Mouse (Mus musculus): ENCODE results near the gene Vps37d. TPM values are rescaled to one million over a fixed set of nuclear protein-coding genes. Genes with fewer than 3 reads are reported as not detected.

Gene Vps37d
- polyA plus RNA-seq (2014; fragmentation: Illumina TruSeq; extraction: RNeasy Lipid Tissue Mini Kit (QIAGEN cat#74804); ENCODE audit: low read depth, low replicate concordance), result not detected

GRCm38 (mm10) chr5:135077564-135078481 is at the start of gene Vps37d:
Gene Vps37d, minus strand, starts transcription at chr5:135078266.

GRCm38 (mm10) chr5:135089653-135090052 is 11.6 kb upstream of the Vps37d start, which contains the start of gene Mlxipl:
Gene Mlxipl, plus strand, starts transcription at chr5:135089890.

GRCm38 (mm10) chr5:135064909-135065446 is 13.1 kb downstream of the Vps37d start, which contains the start of gene Bud23:
Gene Bud23, minus strand, starts transcription at chr5:135064959.

DNA sequence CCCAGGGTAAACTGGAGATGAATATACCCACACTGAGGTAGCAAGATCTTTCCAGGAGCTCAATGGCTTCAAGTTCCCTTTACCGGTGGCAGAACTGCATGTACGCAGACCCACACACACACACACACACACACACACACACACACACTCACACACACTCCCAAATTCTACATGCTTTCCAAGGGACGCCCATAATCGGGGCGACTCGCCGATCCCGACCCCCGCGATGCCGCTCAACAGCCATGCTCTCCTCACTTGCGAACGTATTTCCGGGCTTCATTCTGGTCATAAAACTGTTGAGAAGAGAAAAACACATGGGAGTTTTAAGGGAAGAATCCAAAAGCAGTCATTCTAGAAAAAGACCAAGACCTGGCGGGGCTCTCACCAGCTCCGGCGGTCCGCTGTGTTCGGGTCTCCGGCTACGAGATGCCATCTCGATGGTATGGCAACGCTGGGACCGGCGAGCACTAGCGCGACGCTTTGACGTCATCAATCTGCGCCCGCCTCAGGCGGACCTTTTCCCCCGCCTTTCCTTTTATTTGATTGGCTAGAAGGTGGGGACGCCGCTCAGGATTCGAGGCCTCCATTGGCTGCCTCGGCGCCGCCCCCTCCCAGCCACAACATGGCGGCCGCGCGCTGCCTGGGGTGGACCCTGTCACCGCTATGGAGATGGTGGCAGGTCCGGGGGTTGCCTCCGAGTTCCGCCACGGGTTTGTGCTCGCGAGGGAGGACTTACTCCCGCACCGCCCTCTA is 14.3 kb downstream of the Vps37d start, which contains the start of gene Dnajc30:
Gene Dnajc30, plus strand, starts transcription at position 574 of the 753 bp plus-strand sequence.

GRCm38 (mm10) chr5:135023344-135024173 is 54.5 kb downstream of the Vps37d start, which contains the start of gene Stx1a:
Gene Stx1a, plus strand, starts transcription at chr5:135023482.

Other genes with a start within 250 kb of the Vps37d start
- gene Tmem270, start 171.5 kb downstream of the Vps37d start, polyA plus RNA-seq (2014; fragmentation: Illumina TruSeq; extraction: RNeasy Lipid Tissue Mini Kit (QIAGEN cat#74804); ENCODE audit: low read depth, low replicate concordance), result 0.52 TPM
- 3.1 TPM for gene Cldn13, start 162.7 kb downstream of the Vps37d start, polyA plus RNA-seq (2014; fragmentation: Illumina TruSeq; extraction: RNeasy Lipid Tissue Mini Kit (QIAGEN cat#74804); ENCODE audit: low read depth, low replicate concordance)
- 4.6 TPM for gene Mettl27, start 145.9 kb downstream of the Vps37d start, polyA plus RNA-seq (2014; fragmentation: Illumina TruSeq; extraction: RNeasy Lipid Tissue Mini Kit (QIAGEN cat#74804); ENCODE audit: low read depth, low replicate concordance)
- not detected for gene Cldn4, start 131.3 kb downstream of the Vps37d start, polyA plus RNA-seq (2014; fragmentation: Illumina TruSeq; extraction: RNeasy Lipid Tissue Mini Kit (QIAGEN cat#74804); ENCODE audit: low read depth, low replicate concordance)
- not detected for gene Cldn3, start 92.1 kb downstream of the Vps37d start, polyA plus RNA-seq (2014; fragmentation: Illumina TruSeq; extraction: RNeasy Lipid Tissue Mini Kit (QIAGEN cat#74804); ENCODE audit: low read depth, low replicate concordance)
- gene Abhd11, start 69.1 kb downstream of the Vps37d start, polyA plus RNA-seq (2014; fragmentation: Illumina TruSeq; extraction: RNeasy Lipid Tissue Mini Kit (QIAGEN cat#74804); ENCODE audit: low read depth, low replicate concordance), result 7.4 TPM
- not detected for gene Stx1a, start 54.8 kb downstream of the Vps37d start, polyA plus RNA-seq (2014; fragmentation: Illumina TruSeq; extraction: RNeasy Lipid Tissue Mini Kit (QIAGEN cat#74804); ENCODE audit: low read depth, low replicate concordance)
- 10.2 TPM for gene Dnajc30, start 14.1 kb downstream of the Vps37d start, polyA plus RNA-seq (2014; fragmentation: Illumina TruSeq; extraction: RNeasy Lipid Tissue Mini Kit (QIAGEN cat#74804); ENCODE audit: low read depth, low replicate concordance)
- gene Bud23, start 13.3 kb downstream of the Vps37d start, polyA plus RNA-seq (2014; fragmentation: Illumina TruSeq; extraction: RNeasy Lipid Tissue Mini Kit (QIAGEN cat#74804); ENCODE audit: low read depth, low replicate concordance), result 9.1 TPM
- gene Mlxipl, start 11.6 kb upstream of the Vps37d start, polyA plus RNA-seq (2014; fragmentation: Illumina TruSeq; extraction: RNeasy Lipid Tissue Mini Kit (QIAGEN cat#74804); ENCODE audit: low read depth, low replicate concordance), result 1.1 TPM
- gene Tbl2, start 71.4 kb upstream of the Vps37d start, polyA plus RNA-seq (2014; fragmentation: Illumina TruSeq; extraction: RNeasy Lipid Tissue Mini Kit (QIAGEN cat#74804); ENCODE audit: low read depth, low replicate concordance), result 12.1 TPM
- 13.1 TPM for gene Bcl7b, start 90.0 kb upstream of the Vps37d start, polyA plus RNA-seq (2014; fragmentation: Illumina TruSeq; extraction: RNeasy Lipid Tissue Mini Kit (QIAGEN cat#74804); ENCODE audit: low read depth, low replicate concordance)
- gene Baz1b, start 109.0 kb upstream of the Vps37d start, polyA plus RNA-seq (2014; fragmentation: Illumina TruSeq; extraction: RNeasy Lipid Tissue Mini Kit (QIAGEN cat#74804); ENCODE audit: low read depth, low replicate concordance), result 17.9 TPM
- 0.08 TPM for gene Fzd9, start 173.0 kb upstream of the Vps37d start, polyA plus RNA-seq (2014; fragmentation: Illumina TruSeq; extraction: RNeasy Lipid Tissue Mini Kit (QIAGEN cat#74804); ENCODE audit: low read depth, low replicate concordance)

Data from testis, adult 10 weeks (tissue).